In the genomic region with DNA sequence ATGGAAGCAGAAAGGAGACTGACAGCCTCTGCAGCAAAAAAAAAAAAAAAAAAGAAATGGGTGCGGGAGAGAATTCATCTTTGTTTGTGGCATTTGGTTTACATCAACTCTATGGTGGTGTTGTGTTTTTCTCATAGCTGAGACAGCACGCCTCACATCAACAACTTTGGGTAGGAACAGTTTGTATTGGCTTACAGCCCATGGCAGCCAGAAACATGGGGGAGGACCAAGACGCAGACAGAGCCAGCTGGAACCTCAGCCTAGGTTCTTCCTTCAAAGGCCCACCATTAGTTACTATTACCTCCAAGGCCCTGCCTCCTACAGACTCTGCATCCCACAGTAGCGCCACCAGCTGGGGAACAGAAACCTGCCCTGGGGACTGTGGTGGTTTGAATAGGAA, we compare ENCODE assay signal across 18 mouse cellular contexts. TPM values are rescaled to one million over a fixed set of nuclear protein-coding genes. Genes with fewer than 3 reads are reported as not detected.
DNase-seq lines count a peak whose midpoint lies in the region; ATAC-seq and TF ChIP-seq lines count a peak whose summit lies in the region.
"Had no signal": no experiment of that assay in that cellular context is flagged by ENCODE, and none has a peak within 500 bp of the region (broad histone marks: within the 10 kb centered on the region; RNA-seq: fewer than 3 reads in every experiment).

No protein-coding gene starts in this region.

- no peaks in the 10 kb centered on the region; the same call in 1 of the 2 replicates for H3K4me1 ChIP-seq in heart, adult 2 months (ENCODE audit: control insufficient read depth, insufficient read depth, low read length)
- no peaks in the 10 kb centered on the region for H3K4me1 ChIP-seq in heart, embryonic 11.5 days (ENCODE audit: control insufficient read depth, insufficient read depth, low read length)
- H3K4me1 ChIP-seq in hindbrain, embryonic 11.5 days (replicated peaks; ENCODE audit: control insufficient read depth, insufficient read depth, low read length), result no peaks in the 10 kb centered on the region
- H3K4me1 ChIP-seq: embryonic facial prominence, embryonic 12.5 days; hindbrain, embryonic 12.5 days; midbrain, embryonic 12.5 days had no signal

- no peak for ATAC-seq in heart, embryonic 11.5 days (replicated peaks; ENCODE audit: insufficient number of reproducible peaks, low FRiP score, low TSS enrichment)
- ATAC-seq in hindbrain, embryonic 11.5 days (ENCODE audit: low FRiP score), result no peak
- ATAC-seq: intestine, embryonic 16.5 days had no signal

- TF ChIP-seq EP300 in heart, adult 2 months (IDR thresholded peaks at IDR 0.05; ENCODE audit: insufficient read depth, low read depth, low read length), result no peak

- no peaks in the 10 kb centered on the region for H3K27me3 ChIP-seq in heart, adult 2 months (ENCODE audit: control insufficient read depth, insufficient read depth, low read length)
- no peaks in the 10 kb centered on the region for H3K27me3 ChIP-seq in heart, embryonic 11.5 days (ENCODE audit: control insufficient read depth, insufficient read depth, low read length)
- no peaks in the 10 kb centered on the region for H3K27me3 ChIP-seq in hindbrain, embryonic 11.5 days (ENCODE audit: control insufficient read depth, insufficient read depth, low read length)
- H3K27me3 ChIP-seq: embryonic facial prominence, embryonic 12.5 days; hindbrain, embryonic 12.5 days; lung, embryonic 15.5 days; midbrain, embryonic 12.5 days had no signal

- 61% methylated on average over 4 of the region's 4 CpGs for WGBS in heart, adult 2 months
- WGBS in heart, embryonic 11.5 days (ENCODE audit: insufficient replicate concordance), result 65% methylated on average over 4 of the region's 4 CpGs
- WGBS in hindbrain, embryonic 11.5 days, result 82% methylated on average over 4 of the region's 4 CpGs

- no peak overlapping the region for H3K9ac ChIP-seq in heart, adult 2 months (ENCODE audit: low read depth, low read length)
- no peak overlapping the region for H3K9ac ChIP-seq in heart, embryonic 11.5 days (ENCODE audit: low read depth, low read length)
- no peak overlapping the region for H3K9ac ChIP-seq in hindbrain, embryonic 11.5 days (ENCODE audit: low read depth, low read length)
- H3K9ac ChIP-seq: embryonic facial prominence, embryonic 12.5 days; hindbrain, embryonic 12.5 days; lung, embryonic 15.5 days; midbrain, embryonic 12.5 days had no signal

- peak; percentile 24 to 27 for DNase-seq in heart, adult 2 months
- peak; percentile 35 for DNase-seq in brain, embryonic 14.5 days (ENCODE audit: low read depth)
- peak; percentile 33 for DNase-seq in heart, postnatal 4 days
- DNase-seq in lung, postnatal 10 days, result peak; percentile 68
- no peak for DNase-seq in cerebellum, postnatal 4 days (ENCODE audit: low spot score in 2 of 2)
- no peak for DNase-seq in hindbrain, embryonic 11.5 days (ENCODE audit: low spot score)
- DNase-seq in adrenal gland, adult 2 months, result no peak
- DNase-seq: B cell, adult 2 months; cerebellum, adult 11 months; right cerebral cortex, postnatal 14 days had no signal

- no peaks in the 10 kb centered on the region for H3K9me3 ChIP-seq in heart, embryonic 11.5 days (replicated peaks; ENCODE audit: control insufficient read depth, low read length)
- no peaks in the 10 kb centered on the region for H3K9me3 ChIP-seq in hindbrain, embryonic 11.5 days (ENCODE audit: control insufficient read depth, low read length)
- H3K9me3 ChIP-seq: embryonic facial prominence, embryonic 12.5 days; hindbrain, embryonic 12.5 days; lung, embryonic 15.5 days; midbrain, embryonic 12.5 days had no signal

- intact Hi-C loops in heart, adult 2 months (cut with DNase I), result no loop called here

- no peak overlapping the region for H3K4me2 ChIP-seq in heart, embryonic 11.5 days
- H3K4me2 ChIP-seq in hindbrain, embryonic 11.5 days (replicated peaks; ENCODE audit: low read depth, low read length), result no peak overlapping the region
- H3K4me2 ChIP-seq: embryonic facial prominence, embryonic 12.5 days; hindbrain, embryonic 12.5 days; lung, embryonic 15.5 days; midbrain, embryonic 12.5 days had no signal

- TF ChIP-seq POLR2A in heart, adult 2 months (IDR thresholded peaks at IDR 0.05; ENCODE audit: insufficient read depth, low read depth, low read length), result no peak
- no peak for TF ChIP-seq POLR2A in brain, embryonic 14.5 days (IDR thresholded peaks at IDR 0.05; ENCODE audit: borderline replicate concordance, extremely low read depth, insufficient read depth, insufficient read length, poor library complexity, severe bottlenecking)

- no peak for TF ChIP-seq CTCF in heart, adult 2 months (IDR thresholded peaks at IDR 0.05)
- TF ChIP-seq CTCF in brain, embryonic 14.5 days (IDR thresholded peaks at IDR 0.05; ENCODE audit: borderline replicate concordance, extremely low read depth, insufficient read depth, insufficient read length), result no peak

- no peak overlapping the region for H3K4me3 ChIP-seq in heart, adult 2 months
- no peak overlapping the region for H3K4me3 ChIP-seq in heart, embryonic 11.5 days (ENCODE audit: low read depth, low read length)
- no peak overlapping the region for H3K4me3 ChIP-seq in hindbrain, embryonic 11.5 days (ENCODE audit: low read depth, low read length)
- H3K4me3 ChIP-seq: embryonic facial prominence, embryonic 12.5 days; hindbrain, embryonic 12.5 days; lung, embryonic 15.5 days; midbrain, embryonic 12.5 days had no signal

- H3K79me2 ChIP-seq in heart, adult 2 months (replicated peaks; ENCODE audit: control insufficient read depth, insufficient read depth, low read length), result no peaks in the 10 kb centered on the region

- no peaks in the 10 kb centered on the region for H3K36me3 ChIP-seq in heart, adult 2 months (ENCODE audit: control insufficient read depth, insufficient read depth, low read length)
- no peaks in the 10 kb centered on the region for H3K36me3 ChIP-seq in heart, embryonic 11.5 days (ENCODE audit: control insufficient read depth, insufficient read depth, low read length)
- no peaks in the 10 kb centered on the region for H3K36me3 ChIP-seq in hindbrain, embryonic 11.5 days (ENCODE audit: control insufficient read depth, insufficient read depth, low read length)
- H3K36me3 ChIP-seq: embryonic facial prominence, embryonic 12.5 days; hindbrain, embryonic 12.5 days; lung, embryonic 15.5 days; midbrain, embryonic 12.5 days had no signal

- no peak overlapping the region for H3K27ac ChIP-seq in heart, adult 2 months
- H3K27ac ChIP-seq in heart, embryonic 11.5 days (ENCODE audit: low read depth, low read length), result no peak overlapping the region
- H3K27ac ChIP-seq in hindbrain, embryonic 11.5 days (ENCODE audit: low read depth, low read length), result no peak overlapping the region
- H3K27ac ChIP-seq: embryonic facial prominence, embryonic 12.5 days; hindbrain, embryonic 12.5 days; lung, embryonic 15.5 days; midbrain, embryonic 12.5 days had no signal

RNA-seq across cellular contexts. Expression of a gene that starts 29.8 kb away (rescaled TPM):
- 10 to 100 TPM; 19.3 to 21.0 TPM for total RNA-seq in heart, adult 2 months (2021)
- polyA plus RNA-seq in heart, adult 2 months (2012; rRNA removed), result 14.4 and 24.8 TPM in 2 replicates
- 68.3 and 74.5 TPM in 2 replicates for polyA plus RNA-seq in heart, embryonic 11.5 days (2014; fragmentation: Nextera tagmentation; extraction: Ambion mirVana)
- polyA plus RNA-seq in brain, embryonic 14.5 days (2012; rRNA removed), result 22.5 and 29.6 TPM in 2 replicates
- 10 to 100 TPM; 24.0 to 24.2 TPM for total RNA-seq in heart, postnatal 4 days (2021)
- polyA plus RNA-seq in hindbrain, embryonic 11.5 days (2014; fragmentation: Nextera tagmentation; extraction: Ambion mirVana), result 51.0 and 54.2 TPM in 2 replicates
- 10 to 100 TPM; 21.4 to 27.6 TPM for total RNA-seq in adrenal gland, adult 2 months (2021)
- 10.6 and 11.6 TPM in 2 replicates for polyA plus RNA-seq in adrenal gland, adult 2 months (2012; rRNA removed)

RNA-seq across cellular contexts. Expression of a gene that starts 42.9 kb away (rescaled TPM):
- 1 to 10 TPM; 3.3 to 4.1 TPM for total RNA-seq in heart, adult 2 months (2021)
- polyA plus RNA-seq in heart, adult 2 months (2012; rRNA removed), result 5.3 and 7.0 TPM in 2 replicates
- 3.5 and 4.5 TPM in 2 replicates for polyA plus RNA-seq in heart, embryonic 11.5 days (2014; fragmentation: Nextera tagmentation; extraction: Ambion mirVana)
- 3.3 and 4.3 TPM in 2 replicates for polyA plus RNA-seq in brain, embryonic 14.5 days (2012; rRNA removed)
- total RNA-seq in heart, postnatal 4 days (2021), result 1 to 10 TPM; 2.3 to 3.2 TPM
- polyA plus RNA-seq in hindbrain, embryonic 11.5 days (2014; fragmentation: Nextera tagmentation; extraction: Ambion mirVana), result 1.7 and 2.7 TPM in 2 replicates
- 1 to 10 TPM; 3.0 to 3.8 TPM for total RNA-seq in adrenal gland, adult 2 months (2021)
- polyA plus RNA-seq in adrenal gland, adult 2 months (2012; rRNA removed), result 3.9 and 5.2 TPM in 2 replicates
- total RNA-seq: common myeloid progenitor, adult 5-6 weeks; neutrophil, adult 5-6 weeks had no signal

Comparison
In these comparisons a context has a peak if more than half of its experiments do, and no peak if none do; other contexts are left out.
1. DNase-seq: peak in heart, adult 2 months (2 of 2), brain, embryonic 14.5 days (single experiment), heart, postnatal 4 days (single experiment) and lung, postnatal 10 days (single experiment); none in cerebellum, postnatal 4 days (0 of 2), hindbrain, embryonic 11.5 days (single experiment) and adrenal gland, adult 2 months (single experiment).